Mouse (Mus musculus) liver, adult (tissue): ENCODE measurements at regions not wholly inside any gene's neighbourhood (a gene's known extent, or its start where the extent isn't known, plus 50 kb on each side); places are given as distances from the start of the nearest gene placed in this dataset.

Source experiments
- GATA4 ChIP-seq: IDR thresholded peaks from 2 replicates; pipeline ENCODE4 v1.6.1; 2014; ENCODE audit warnings: mild to moderate bottlenecking, low read length; ENCODE audit not compliant: insufficient replicate concordance

GRCm38 (mm10) chr1:137738157-137738851 lies 437.2 kb downstream of the Ptprc start:
- TF ChIP-seq GATA4: no peak

GRCm38 (mm10) chr1:137703882-137704281 lies 471.6 kb downstream of the Ptprc start:
- TF ChIP-seq GATA4: no peak

GRCm38 (mm10) chr1:137698876-137699275 lies 476.6 kb downstream of the Ptprc start:
- no peak for TF ChIP-seq GATA4

- TF ChIP-seq GATA4: no peak
Measured at GRCm38 (mm10) chr1:137697289-137697688, 478.2 kb downstream of the Ptprc start.

- no peak for TF ChIP-seq GATA4
Measured at GRCm38 (mm10) chr1:137696796-137697195, 478.7 kb downstream of the Ptprc start.

- no peak for TF ChIP-seq GATA4
Measured at GRCm38 (mm10) chr1:137695751-137696150, 479.8 kb downstream of the Ptprc start.

- TF ChIP-seq GATA4: no peak
Measured at GRCm38 (mm10) chr1:137692525-137692924, 483.0 kb downstream of the Ptprc start.

GRCm38 (mm10) chr1:137690860-137691595 lies 484.5 kb downstream of the Ptprc start:
- TF ChIP-seq GATA4: no peak

- TF ChIP-seq GATA4: no peak
Measured at GRCm38 (mm10) chr1:137670650-137671049, 504.9 kb downstream of the Ptprc start.

- TF ChIP-seq GATA4: no peak
Measured at GRCm38 (mm10) chr1:137669849-137670248, 505.7 kb downstream of the Ptprc start.

GRCm38 (mm10) chr1:137658141-137658540 lies 517.4 kb downstream of the Ptprc start:
- TF ChIP-seq GATA4: no peak

GRCm38 (mm10) chr1:137656900-137657458 lies 518.5 kb downstream of the Ptprc start:
- TF ChIP-seq GATA4: no peak

GRCm38 (mm10) chr1:137654171-137654570 lies 521.3 kb downstream of the Ptprc start:
- TF ChIP-seq GATA4: no peak

- TF ChIP-seq GATA4: no peak
Measured at GRCm38 (mm10) chr1:137653495-137653894, 522.0 kb downstream of the Ptprc start.

GRCm38 (mm10) chr1:137650629-137651028 lies 524.9 kb downstream of the Ptprc start:
- TF ChIP-seq GATA4: no peak

GRCm38 (mm10) chr1:137650082-137650481 lies 525.4 kb downstream of the Ptprc start:
- TF ChIP-seq GATA4: no peak
